Mouse (Mus musculus) midbrain, embryonic 10.5 days (tissue): ENCODE results near the gene H2-DMb2. TPM values are rescaled to one million over a fixed set of nuclear protein-coding genes. Genes with fewer than 3 reads are reported as not detected.

ENCODE experiments used
- DNase-seq: peaks from one replicate; pipeline ENCODE4 v3.0.0-alpha.2; 2017; ENCODE audit warnings: low spot score
- H3K27ac ChIP-seq: fragments of 300-500 bp; sonication (generic); replicated peaks from 2 replicates; pipeline ENCODE4 v1.5.1; 2016; ENCODE audit warnings: mild to moderate bottlenecking
- H3K27me3 ChIP-seq: fragments of 300-500 bp; sonication (generic); 2 replicates; pipeline ENCODE4 v1.6.1; 2016; ENCODE audit warnings: low read depth, mild to moderate bottlenecking; ENCODE audit not compliant: poor library complexity, severe bottlenecking
- H3K36me3 ChIP-seq: fragments of 300-500 bp; sonication (generic); 2 replicates; pipeline ENCODE4 v1.6.1; 2016; ENCODE audit warnings: mild to moderate bottlenecking, moderate library complexity
- H3K4me1 ChIP-seq: fragments of 300-500 bp; sonication (generic); 2 replicates; pipeline ENCODE4 v1.6.1; 2016
- H3K4me3 ChIP-seq: fragments of 300-500 bp; sonication (generic); 2 replicates; pipeline ENCODE4 v1.5.1; 2016; ENCODE audit warnings: mild to moderate bottlenecking, moderate library complexity
- H3K9me3 ChIP-seq: fragments of 300-500 bp; sonication (generic); replicated peaks from 2 replicates; pipeline ENCODE4 v1.6.1; 2016; ENCODE audit warnings: mild to moderate bottlenecking
- WGBS: fragments of 180-500 bp; shearing (Covaris S2); methylation state at CpG from one replicate; pipeline ENCODE4 v1.1.7; 2016; 5-methylcytosine and 5-hydroxymethylcytosine counted together
- polyA plus RNA-seq: library from polyadenylated mRNA; unstranded; fragments of >200 nt; fragmentation: Nextera tagmentation; extraction: Ambion mirVana; gene quantifications from 2 replicates; pipeline ENCODE4 v1.2.1, GENCODE M21; 2016

Gene H2-DMb2
- polyA plus RNA-seq, result 0.12 TPM in 1 of 2 replicates, not detected in the other

DNA sequence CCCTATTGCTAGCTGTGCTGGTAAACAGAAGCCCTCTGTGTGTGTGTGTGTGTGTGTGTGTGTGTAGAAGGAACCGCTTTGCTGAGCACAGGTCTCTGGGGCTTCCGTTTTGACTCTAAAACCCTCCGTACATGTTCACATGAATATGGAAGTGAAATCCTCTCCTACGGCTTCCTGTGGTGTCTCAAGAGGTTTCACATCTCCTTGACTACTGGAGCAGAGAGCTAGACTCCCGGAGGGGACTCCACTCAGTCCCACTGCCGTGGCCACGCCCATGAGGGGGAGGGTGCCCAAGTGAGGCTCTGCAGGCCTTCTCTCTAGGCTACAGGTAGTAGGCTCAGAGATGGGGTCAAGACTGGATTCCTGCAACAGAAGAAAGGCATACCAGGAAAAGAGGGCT is at the start of gene H2-DMb2:
H2-DMb2 (plus strand) TSS at position 275 of the 400 bp plus-strand sequence.
- 45% methylated on average over 7 of the region's 7 CpGs for WGBS
- Histone ChIP-seq H3K27ac (no peak within 1 kb of the TSS), H3K4me3 (no peak within 1 kb of the TSS), H3K27me3 (peaks cover 38% of the 10 kb centered on the region), H3K9me3 (no peaks in the 10 kb centered on the region), H3K4me1 (peaks cover 25% of the 10 kb centered on the region), H3K36me3 (no peaks in the 10 kb centered on the region)
- no peak for DNase-seq

DNA sequence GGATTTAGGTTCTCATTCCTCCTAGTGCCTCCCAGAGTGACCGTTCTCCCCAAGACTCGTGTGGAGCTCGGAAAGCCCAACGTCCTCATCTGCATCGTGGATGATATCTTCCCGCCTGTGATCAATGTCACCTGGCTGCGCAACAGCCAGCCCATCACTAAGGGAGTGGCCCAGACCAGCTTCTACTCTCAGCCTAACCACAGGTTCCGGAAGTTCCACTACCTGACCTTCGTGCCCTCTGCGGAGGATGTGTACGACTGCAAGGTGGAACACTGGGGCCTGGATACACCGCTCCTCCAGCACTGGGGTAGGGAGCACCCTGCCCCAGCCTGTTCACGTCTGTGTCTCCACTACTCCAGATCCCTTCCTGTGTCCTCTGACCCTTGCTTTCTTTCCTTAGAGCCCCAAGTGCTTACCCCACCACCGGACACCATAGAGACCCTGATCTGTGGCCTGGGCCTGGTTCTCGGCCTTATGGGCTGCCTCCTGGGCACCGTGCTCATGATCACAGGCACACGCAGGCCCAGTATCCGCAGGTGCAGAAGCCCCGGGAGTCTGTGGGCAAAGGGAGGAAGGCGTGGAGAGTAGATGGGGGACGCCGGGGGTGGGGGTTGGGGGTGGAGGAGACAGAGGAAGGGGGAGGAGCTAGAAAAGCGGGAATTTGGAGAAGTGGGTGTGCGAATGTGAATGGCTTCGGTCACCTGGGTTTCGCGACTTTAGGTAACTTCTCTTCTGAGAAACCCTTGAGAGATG is 48.6 kb upstream of the H2-DMb2 start:
- Histone ChIP-seq H3K9me3 (no peaks in the 10 kb centered on the region; the same call in 1 of the 2 replicates), H3K36me3 (no peaks in the 10 kb centered on the region), H3K27me3 (no peaks in the 10 kb centered on the region), H3K4me3 (no peak overlapping the region), H3K4me1 (peaks cover 16% of the 10 kb centered on the region), H3K27ac (no peak overlapping the region)
- 84% methylated on average over 27 of the region's 27 CpGs for WGBS
- DNase-seq, result no peak

DNA sequence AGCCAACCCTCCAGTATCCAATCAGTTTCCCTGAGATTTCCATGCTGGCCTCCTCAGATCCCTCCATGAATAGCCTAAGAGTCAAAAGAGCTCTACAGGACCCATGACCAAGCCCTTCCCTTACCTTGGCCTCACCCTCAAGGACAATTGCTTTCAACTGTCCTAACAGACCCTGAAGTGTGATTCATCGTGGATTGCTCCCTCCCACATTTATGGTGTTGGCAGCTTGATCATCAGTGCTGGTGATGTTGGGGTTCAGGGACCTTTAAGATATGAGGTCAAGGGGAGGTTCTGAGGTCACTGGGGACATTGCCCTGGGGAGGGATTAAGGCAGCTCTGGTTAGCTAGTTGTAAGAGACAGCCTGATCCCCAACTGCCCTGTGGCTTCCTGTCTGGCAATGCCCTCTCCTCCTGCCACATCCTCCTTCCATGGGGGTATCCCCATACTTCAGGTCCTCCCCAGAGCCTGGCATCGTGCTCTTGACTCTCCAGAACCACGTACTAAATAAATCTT is 46.6 kb upstream of the H2-DMb2 start:
- Histone ChIP-seq H3K4me3 (no peak overlapping the region), H3K27me3 (peaks cover 12% of the 10 kb centered on the region), H3K36me3 (no peaks in the 10 kb centered on the region), H3K9me3 (no peaks in the 10 kb centered on the region; the same call in 1 of the 2 replicates), H3K4me1 (peaks cover 18% of the 10 kb centered on the region), H3K27ac (no peak overlapping the region)
- DNase-seq, result no peak
- WGBS, result 79% methylated on average over 3 of the region's 3 CpGs

DNA sequence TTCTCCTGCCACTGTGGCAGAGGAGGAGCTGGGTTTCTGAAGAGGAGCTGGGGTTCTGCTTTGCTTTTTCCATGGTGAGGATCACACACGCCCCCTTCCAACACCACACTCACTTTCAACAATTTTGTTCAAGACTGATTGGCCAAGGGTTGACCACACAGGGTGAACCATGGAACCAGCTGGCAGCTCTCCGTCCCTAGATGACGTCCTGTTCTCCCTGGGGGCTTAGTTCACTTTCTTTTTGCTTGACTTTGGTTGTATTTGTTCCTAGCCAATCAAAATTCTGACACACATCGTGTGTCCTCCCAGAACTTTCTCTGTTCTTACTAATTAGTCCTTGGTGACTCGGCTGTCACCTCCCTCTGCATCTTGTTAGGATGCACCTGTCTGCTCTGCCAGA is 45.8 kb upstream of the H2-DMb2 start:
- 78% methylated on average over 5 of the region's 5 CpGs for WGBS
- no peak overlapping the region for H3K4me3 ChIP-seq

DNA sequence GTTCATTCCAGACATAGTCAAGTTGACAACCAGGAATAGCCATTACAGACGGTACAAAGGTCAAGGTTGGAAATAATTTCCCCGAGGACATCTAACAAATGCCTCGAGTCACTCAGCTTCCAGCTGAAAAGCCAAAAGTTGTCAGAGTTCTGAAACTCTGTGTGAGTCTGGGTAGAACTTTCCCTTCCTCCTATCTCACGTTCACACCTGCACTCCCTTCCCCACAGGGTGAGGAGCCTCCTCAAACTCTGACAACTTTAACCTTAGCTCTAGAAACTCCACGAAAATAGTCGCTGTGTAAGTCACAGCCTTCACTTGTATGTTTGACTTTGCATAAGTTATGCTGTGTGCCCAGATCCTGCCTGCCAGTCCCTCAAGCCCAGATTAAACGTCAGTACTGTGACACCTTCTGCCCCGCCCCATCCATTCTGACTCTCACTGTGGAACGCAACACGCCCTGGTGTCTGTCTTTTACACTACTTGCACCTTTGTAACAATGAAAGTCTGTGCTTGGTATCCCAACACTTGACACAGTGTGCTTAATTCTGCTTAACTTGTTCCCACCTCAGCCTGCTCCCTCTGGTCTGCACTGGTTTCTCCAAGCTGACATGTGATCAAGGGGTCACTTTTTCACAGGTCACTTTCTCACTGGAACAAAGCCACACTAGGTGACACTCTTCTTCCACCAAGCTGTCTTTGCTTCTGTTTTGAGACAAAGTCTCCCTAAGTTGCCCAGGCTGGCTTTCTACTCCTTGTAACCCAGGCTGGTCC is 44.2 kb upstream of the H2-DMb2 start:
- peaks cover 7% of the 10 kb centered on the region for H3K4me1 ChIP-seq
- 70% methylated on average over 10 of the region's 10 CpGs for WGBS
- no peaks in the 10 kb centered on the region for H3K36me3 ChIP-seq
- H3K9me3 ChIP-seq, result no peaks in the 10 kb centered on the region; the same call in 1 of the 2 replicates
- H3K27me3 ChIP-seq, result peaks cover 12% of the 10 kb centered on the region
- no peak overlapping the region for H3K27ac ChIP-seq
- no peak overlapping the region for H3K4me3 ChIP-seq
- DNase-seq, result no peak

More for the DNA sequence above, 45.8 kb upstream of the H2-DMb2 start:
- no peak for DNase-seq
- H3K27me3 ChIP-seq, result peaks cover 12% of the 10 kb centered on the region
- H3K27ac ChIP-seq, result no peak overlapping the region
- no peaks in the 10 kb centered on the region for H3K36me3 ChIP-seq
- peaks cover 19% of the 10 kb centered on the region for H3K4me1 ChIP-seq
- H3K9me3 ChIP-seq, result no peaks in the 10 kb centered on the region; the same call in 1 of the 2 replicates

DNA sequence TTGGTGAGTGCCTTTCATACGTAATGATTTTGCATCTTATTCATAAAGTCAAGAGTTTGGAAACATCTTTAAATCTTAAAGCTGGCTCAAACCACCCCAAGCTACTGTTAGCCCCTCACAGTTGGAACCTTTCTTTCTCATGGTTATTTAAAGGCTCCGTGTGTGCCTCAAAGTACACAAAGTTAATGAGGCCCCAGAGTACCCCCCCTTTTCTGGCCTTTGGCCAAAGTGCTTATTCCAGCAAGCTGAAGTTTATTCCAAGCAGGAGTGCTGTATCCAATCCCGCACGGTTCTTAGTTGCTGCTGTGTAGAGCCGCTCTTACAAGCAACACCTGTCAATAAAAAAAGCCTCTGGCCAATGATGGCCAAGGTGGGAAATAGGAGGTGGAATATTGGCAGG is 43.6 kb upstream of the H2-DMb2 start:
- no peaks in the 10 kb centered on the region for H3K36me3 ChIP-seq
- H3K4me3 ChIP-seq, result no peak overlapping the region
- 72% methylated on average over 5 of the region's 5 CpGs for WGBS
- no peaks in the 10 kb centered on the region; the same call in 1 of the 2 replicates for H3K9me3 ChIP-seq
- H3K4me1 ChIP-seq, result peaks cover 5% of the 10 kb centered on the region; the same call in 1 of the 2 replicates
- H3K27me3 ChIP-seq, result peaks cover 12% of the 10 kb centered on the region
- no peak overlapping the region for H3K27ac ChIP-seq
- no peak for DNase-seq

DNA sequence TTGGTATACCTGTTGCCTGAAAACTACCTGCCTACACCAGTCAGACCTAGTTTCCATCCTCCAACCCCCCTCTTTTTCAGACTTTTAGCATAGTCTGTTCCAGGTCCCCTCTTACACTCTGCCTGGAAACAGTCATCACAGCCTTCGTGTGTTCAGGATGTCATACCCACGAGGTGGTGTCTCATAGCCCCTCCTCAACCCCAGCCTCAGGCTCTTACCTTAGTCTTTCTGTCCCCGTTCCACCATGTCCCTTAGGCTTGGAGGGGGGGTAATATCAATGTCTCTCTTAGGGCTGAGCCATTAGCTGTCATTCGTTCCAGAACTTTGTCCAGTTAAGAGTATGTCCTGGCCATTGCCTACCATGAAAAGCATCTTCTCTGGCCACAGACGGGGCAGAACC is 41.9 kb upstream of the H2-DMb2 start:
- Histone ChIP-seq H3K27ac (no peak overlapping the region), H3K9me3 (no peaks in the 10 kb centered on the region), H3K36me3 (no peaks in the 10 kb centered on the region), H3K27me3 (peaks cover 12% of the 10 kb centered on the region), H3K4me1 (peaks cover 5% of the 10 kb centered on the region; the same call in 1 of the 2 replicates), H3K4me3 (0 out of 2 replicates have a peak overlapping the region, but pooled peaks have one; percentile 28)
- 36% methylated on average over 5 of the region's 5 CpGs for WGBS
- DNase-seq, result no peak

DNA sequence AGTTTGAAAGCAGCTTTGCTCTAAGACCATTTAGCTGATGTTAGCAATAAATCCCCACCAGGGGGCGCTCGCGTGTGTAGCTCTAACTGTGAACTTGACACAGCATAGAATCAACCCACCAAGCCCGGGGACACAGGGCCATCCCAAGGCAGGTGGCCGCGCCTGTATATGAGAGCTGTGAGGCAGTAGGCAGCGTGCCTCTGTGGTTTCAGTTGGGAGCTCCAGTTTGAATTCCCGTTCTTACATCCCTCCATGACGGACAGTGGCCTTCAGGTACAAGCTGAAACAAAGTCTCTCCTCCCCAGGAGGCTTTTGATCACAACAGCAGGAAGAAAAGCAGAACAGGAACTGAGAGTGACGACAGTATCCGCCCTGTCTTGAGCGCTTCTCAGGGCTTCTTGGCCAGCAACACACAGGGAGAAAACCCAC is 41.5 kb upstream of the H2-DMb2 start:
- H3K4me1 ChIP-seq, result peaks cover 5% of the 10 kb centered on the region; the same call in 1 of the 2 replicates
- H3K4me3 ChIP-seq, result peak overlapping the region; percentile 28; the same call in 1 of the 2 replicates
- 10% methylated on average over 12 of the region's 12 CpGs for WGBS
- DNase-seq, result peak; percentile 92
- H3K27me3 ChIP-seq, result peaks cover 12% of the 10 kb centered on the region
- no peaks in the 10 kb centered on the region for H3K36me3 ChIP-seq
- H3K9me3 ChIP-seq, result no peaks in the 10 kb centered on the region
- no peak overlapping the region for H3K27ac ChIP-seq

DNA sequence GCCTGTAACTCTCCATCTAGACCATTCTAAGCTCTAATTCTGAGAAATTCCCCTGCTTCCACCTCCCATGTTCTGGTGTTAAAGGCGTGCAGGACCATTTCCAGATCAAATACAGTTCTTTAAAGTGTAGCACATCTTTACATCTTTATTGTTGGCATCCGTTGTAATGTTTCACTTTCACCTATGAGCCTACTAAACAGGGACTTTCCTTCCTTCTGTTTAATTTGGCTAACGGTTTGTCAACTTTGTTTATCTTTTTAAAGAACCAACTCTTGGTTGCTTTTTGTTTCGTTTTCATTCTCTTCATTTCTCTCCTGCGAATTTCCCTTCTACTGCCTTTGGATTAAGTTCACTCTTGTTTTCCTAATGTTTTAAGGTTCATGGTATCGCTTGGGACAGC is 40.3 kb upstream of the H2-DMb2 start:
- WGBS, result 81% methylated on average over 6 of the region's 6 CpGs
- Histone ChIP-seq H3K4me3 (no peak overlapping the region), H3K27me3 (peaks cover 12% of the 10 kb centered on the region), H3K4me1 (peaks cover 5% of the 10 kb centered on the region; the same call in 1 of the 2 replicates), H3K36me3 (0 out of 2 replicates have a peak, but pooled peaks cover 7% of the 10 kb centered on the region), H3K27ac (no peak overlapping the region), H3K9me3 (no peaks in the 10 kb centered on the region)
- no peak for DNase-seq

DNA sequence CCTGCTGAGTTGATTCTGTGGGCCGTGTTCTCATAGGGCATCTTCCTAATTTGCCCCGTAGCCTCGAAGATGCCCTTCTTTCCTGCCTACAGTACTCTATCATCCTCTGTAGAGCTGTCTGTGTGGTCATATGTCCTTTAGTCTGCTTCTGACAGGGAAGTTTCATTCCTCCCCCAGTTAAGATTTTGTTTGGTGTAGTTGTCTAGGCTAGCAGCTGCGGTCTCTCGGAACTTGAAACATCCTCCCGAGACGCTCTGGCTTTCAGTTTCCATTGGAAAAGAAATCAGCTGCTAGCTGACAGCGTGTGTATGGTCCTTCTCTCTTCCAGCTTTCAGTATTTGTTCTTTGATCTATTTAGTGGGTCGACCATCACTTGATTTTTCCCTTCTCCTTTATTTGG is 38.3 kb upstream of the H2-DMb2 start:
- Histone ChIP-seq H3K4me3 (no peak overlapping the region), H3K4me1 (peaks cover 7% of the 10 kb centered on the region; the same call in 1 of the 2 replicates), H3K36me3 (peaks cover 21% of the 10 kb centered on the region), H3K27me3 (peaks cover 12% of the 10 kb centered on the region), H3K27ac (no peak overlapping the region), H3K9me3 (no peaks in the 10 kb centered on the region)
- no peak for DNase-seq
- WGBS, result 87% methylated on average over 9 of the region's 9 CpGs

DNA sequence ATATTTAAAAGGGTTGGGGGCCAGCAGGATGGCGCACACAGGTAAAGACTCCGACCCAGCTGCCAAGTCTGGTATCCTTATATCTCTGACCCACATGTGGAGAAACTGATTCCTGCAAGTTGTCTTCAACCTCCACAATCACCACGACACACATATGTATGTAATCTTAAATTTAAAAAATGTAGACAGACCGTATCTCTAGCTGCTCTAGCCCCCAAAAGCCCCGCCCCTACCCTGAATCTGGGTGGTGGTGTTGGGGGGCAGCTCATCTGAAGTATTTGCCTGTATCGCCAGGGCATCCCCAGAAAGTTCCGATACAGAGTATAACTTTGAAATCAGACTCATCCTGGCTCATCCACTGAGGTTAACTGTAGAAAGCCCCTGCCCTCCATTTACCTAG is 36.6 kb upstream of the H2-DMb2 start:
- Histone ChIP-seq H3K27me3 (no peaks in the 10 kb centered on the region), H3K4me1 (peaks cover 6% of the 10 kb centered on the region; the same call in 1 of the 2 replicates), H3K36me3 (peaks cover 38% of the 10 kb centered on the region), H3K27ac (no peak overlapping the region), H3K9me3 (no peaks in the 10 kb centered on the region), H3K4me3 (no peak overlapping the region)
- WGBS, result 88% methylated on average over 7 of the region's 7 CpGs
- no peak for DNase-seq

DNA sequence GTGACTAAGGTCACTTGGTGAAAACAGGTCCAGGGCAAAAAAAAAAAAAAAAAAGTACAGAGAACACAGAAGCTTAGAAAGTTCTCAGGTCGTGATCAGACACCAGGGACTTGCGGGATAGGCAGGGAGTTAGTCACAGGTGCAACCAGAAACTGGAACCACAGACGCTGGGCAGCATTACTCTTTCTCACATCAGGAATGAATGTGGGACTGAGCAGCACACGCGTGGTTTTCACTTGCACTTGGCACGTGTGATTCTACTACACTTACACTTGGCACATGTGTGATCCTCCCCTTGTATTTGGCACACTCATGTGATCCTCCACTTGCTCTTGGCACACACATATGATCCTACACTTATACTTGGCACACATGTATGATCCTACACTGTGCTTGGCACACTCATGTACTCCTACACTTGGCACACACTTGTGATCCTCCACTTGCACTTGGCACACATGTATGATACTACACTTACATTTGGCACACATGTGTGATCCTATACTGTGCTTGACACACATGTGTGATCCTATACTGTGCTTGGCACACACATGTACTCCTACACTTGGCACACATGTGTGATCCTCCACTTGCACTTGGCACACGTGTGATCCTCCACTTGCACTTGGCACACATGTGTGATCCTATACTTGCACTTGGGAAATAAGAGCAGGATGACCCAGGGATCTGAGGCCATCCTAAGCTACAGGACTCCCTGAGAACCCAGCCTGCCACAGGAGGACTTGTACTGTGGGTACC is 35.8 kb upstream of the H2-DMb2 start:
- Histone ChIP-seq H3K4me3 (no peak overlapping the region), H3K4me1 (peaks cover 3% of the 10 kb centered on the region; the same call in 1 of the 2 replicates), H3K36me3 (peaks cover 46% of the 10 kb centered on the region), H3K9me3 (no peaks in the 10 kb centered on the region), H3K27ac (no peak overlapping the region), H3K27me3 (no peaks in the 10 kb centered on the region)
- 85% methylated on average over 7 of the region's 7 CpGs for WGBS
- DNase-seq, result no peak
